15 mouse cellular contexts compared by ENCODE assay signal in genomic region chr12:98997046-98997445, GRCm38 (mm10).
DNase-seq lines count a peak whose midpoint lies in the region; ATAC-seq and TF ChIP-seq lines count a peak whose summit lies in the region.
"Had no signal": no experiment of that assay in that cellular context is flagged by ENCODE, and none has a peak within 500 bp of the region (broad histone marks: within the 10 kb centered on the region; RNA-seq: fewer than 3 reads in every experiment).

No protein-coding gene starts in this region.

- WGBS in midbrain, postnatal 0 days = 95% methylated on average over 5 of the region's 5 CpGs
- WGBS in embryonic facial prominence, embryonic 10.5 days = 87% methylated on average over 5 of the region's 5 CpGs

- H3K27me3 ChIP-seq in midbrain, postnatal 0 days (ENCODE audit: insufficient read depth, low read length) = no peaks in the 10 kb centered on the region
- H3K27me3 ChIP-seq in embryonic facial prominence, embryonic 10.5 days (replicated peaks; ENCODE audit: low read depth, poor library complexity, severe bottlenecking) = no peaks in the 10 kb centered on the region
- H3K27me3 ChIP-seq: forebrain, embryonic 13.5 days had no signal

- DNase-seq in heart, adult 11 months = peak; percentile 61
- no peak for DNase-seq in heart, adult 9 months (ENCODE audit: low spot score in 2 of 2)
- DNase-seq in 416B (ENCODE audit: low read depth) = peak; percentile 91
- no peak for DNase-seq in midbrain, postnatal 0 days (ENCODE audit: low spot score)
- no peak for DNase-seq in ovary, postnatal 36 days (ENCODE audit: low spot score)
- no peak for DNase-seq in right cerebral cortex, adult 18-20 months
- no peak for DNase-seq in embryonic facial prominence, embryonic 10.5 days (ENCODE audit: low spot score)
- DNase-seq: cerebellum, postnatal 25 days; gastrocnemius, adult 2 months; kidney, adult 2 months; lung, postnatal 14 days; right cerebral cortex, postnatal 4 days had no signal

- no peak overlapping the region for H3K4me3 ChIP-seq in midbrain, postnatal 0 days (ENCODE audit: low read depth, low read length)
- no peak overlapping the region for H3K4me3 ChIP-seq in embryonic facial prominence, embryonic 10.5 days
- H3K4me3 ChIP-seq: forebrain, embryonic 13.5 days; gastrocnemius, adult 2 months had no signal

- no peak for TF ChIP-seq CTCF in midbrain, postnatal 0 days (IDR thresholded peaks at IDR 0.05)

- no peak overlapping the region for H3K4me2 ChIP-seq in midbrain, postnatal 0 days (ENCODE audit: low read depth, low read length, poor library complexity, severe bottlenecking)
- H3K4me2 ChIP-seq: forebrain, embryonic 13.5 days; heart, embryonic 11.5 days had no signal

- no peaks in the 10 kb centered on the region for H3K36me3 ChIP-seq in midbrain, postnatal 0 days (ENCODE audit: insufficient read depth, low read length)
- H3K36me3 ChIP-seq in embryonic facial prominence, embryonic 10.5 days (replicated peaks) = no peaks in the 10 kb centered on the region

- peak overlapping the region; percentile 55 for H3K27ac ChIP-seq in midbrain, postnatal 0 days (ENCODE audit: low read depth, low read length)
- H3K27ac ChIP-seq in embryonic facial prominence, embryonic 10.5 days (replicated peaks) = no peak overlapping the region
- H3K27ac ChIP-seq: forebrain, embryonic 13.5 days; gastrocnemius, adult 2 months had no signal

- no peaks in the 10 kb centered on the region for H3K9me3 ChIP-seq in midbrain, postnatal 0 days (ENCODE audit: low read length)
- H3K9me3 ChIP-seq in embryonic facial prominence, embryonic 10.5 days = no peaks in the 10 kb centered on the region
- H3K9me3 ChIP-seq: forebrain, embryonic 13.5 days had no signal

- ATAC-seq in granulocyte monocyte progenitor cell, adult 5-6 weeks (replicated peaks; ENCODE audit: poor library complexity, severe bottlenecking) = peak; percentile 20; the same call in 1 of the 2 replicates
- no peak for ATAC-seq in midbrain, postnatal 0 days (ENCODE audit: low FRiP score)
- ATAC-seq: forebrain, embryonic 13.5 days had no signal

- H3K9ac ChIP-seq in midbrain, postnatal 0 days (replicated peaks; ENCODE audit: low read length, poor library complexity, severe bottlenecking) = no peak overlapping the region
- H3K9ac ChIP-seq: forebrain, embryonic 13.5 days had no signal

- no peaks in the 10 kb centered on the region for H3K4me1 ChIP-seq in midbrain, postnatal 0 days (ENCODE audit: insufficient read depth, low read length)
- H3K4me1 ChIP-seq in embryonic facial prominence, embryonic 10.5 days = peaks cover 9% of the 10 kb centered on the region; the same call in 1 of the 2 replicates

Comparison
In these comparisons a context has a peak if more than half of its experiments do, and no peak if none do; other contexts are left out.
1. DNase-seq: peak in heart, adult 11 months (single experiment) and 416B (single experiment); none in heart, adult 9 months (0 of 2), midbrain, postnatal 0 days (single experiment), ovary, postnatal 36 days (single experiment), right cerebral cortex, adult 18-20 months (single experiment) and embryonic facial prominence, embryonic 10.5 days (single experiment).